Mouse (Mus musculus): Measurements from ENCODE around the gene Rpgr.

GRCm38 (mm10) chrX:10215972-10216371, 748 bp downstream of the Rpgr start:
- TF ChIP-seq TAL1 (IDR thresholded peaks at IDR 0.05; ENCODE audit: low read length) = no peak
- no peak for TF ChIP-seq GATA1 (IDR thresholded peaks at IDR 0.05; ENCODE audit: low read length)

All from erythroblast, embryonic 14.5 days (primary cell).